Mouse (Mus musculus) forebrain, embryonic 10.5 days (tissue): Measurements from ENCODE around the gene Cdk5r2. TPM values are rescaled to one million over a fixed set of nuclear protein-coding genes. Genes with fewer than 3 reads are reported as not detected.

ENCODE experiments used
- DNase-seq: peaks from one replicate; pipeline ENCODE4 v3.0.0-alpha.2; 2017; ENCODE audit warnings: low spot score; ENCODE audit errors: extremely low spot score
- H3K27ac ChIP-seq: fragments of 300-500 bp; sonication (generic); 2 replicates; pipeline ENCODE4 v1.5.1; 2016; ENCODE audit warnings: mild to moderate bottlenecking
- H3K27me3 ChIP-seq: fragments of 300-500 bp; sonication (generic); 2 replicates; pipeline ENCODE4 v1.6.1; 2016; ENCODE audit warnings: mild to moderate bottlenecking; ENCODE audit not compliant: poor library complexity, severe bottlenecking
- H3K36me3 ChIP-seq: fragments of 300-500 bp; sonication (generic); replicated peaks from 2 replicates; pipeline ENCODE4 v1.6.1; 2016; ENCODE audit warnings: mild to moderate bottlenecking, moderate library complexity
- H3K4me1 ChIP-seq: fragments of 300-500 bp; sonication (generic); 2 replicates; pipeline ENCODE4 v1.6.1; 2016
- H3K4me3 ChIP-seq: fragments of 300-500 bp; sonication (generic); 2 replicates; pipeline ENCODE4 v1.5.1; 2016; ENCODE audit warnings: mild to moderate bottlenecking, moderate library complexity
- H3K9me3 ChIP-seq: fragments of 300-500 bp; sonication (generic); 2 replicates; pipeline ENCODE4 v1.6.1; 2016; ENCODE audit warnings: mild to moderate bottlenecking, moderate library complexity
- WGBS: fragments of 180-500 bp; shearing (Covaris S2); methylation state at CpG from one replicate; pipeline ENCODE4 v1.1.7; 2016; 5-methylcytosine and 5-hydroxymethylcytosine counted together
- polyA plus RNA-seq: library from polyadenylated mRNA; unstranded; fragments of >200 nt; fragmentation: Nextera tagmentation; extraction: Ambion mirVana; gene quantifications from 2 replicates; pipeline ENCODE4 v1.2.1, GENCODE M21; 2016

Gene Cdk5r2
- polyA plus RNA-seq, 1 experiment from 2014 or later: 0.22 TPM

DNA sequence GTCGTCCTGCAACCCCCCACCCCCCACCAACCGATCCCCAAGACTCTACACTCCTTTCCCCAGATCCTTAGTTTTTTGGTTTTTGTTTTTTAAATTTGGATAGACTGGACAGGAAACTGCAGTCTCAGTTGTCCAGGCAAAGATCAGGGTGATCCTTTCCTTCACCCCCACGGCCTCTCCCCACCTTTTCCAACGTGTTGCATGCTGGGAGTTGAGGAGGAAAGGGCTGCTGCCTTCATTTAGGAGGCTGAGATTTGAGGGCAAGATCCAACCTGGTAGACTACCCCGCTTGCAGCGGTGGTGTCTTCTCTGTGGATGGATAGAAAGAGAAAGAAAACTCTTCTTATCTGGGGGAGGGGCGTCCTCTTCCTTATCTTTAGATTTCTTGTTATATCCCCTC lies 2.1 kb downstream of the Cdk5r2 start:
- Histone ChIP-seq H3K4me3 (peak overlapping the region; percentile 76), H3K27me3 (peaks cover 94% of the 10 kb centered on the region), H3K4me1 (peaks cover 65% of the 10 kb centered on the region), H3K9me3 (no peaks in the 10 kb centered on the region), H3K36me3 (no peaks in the 10 kb centered on the region), H3K27ac (no peak overlapping the region)
- WGBS: 0% methylated on average over 7 of the region's 7 CpGs
- DNase-seq: no peak

DNA sequence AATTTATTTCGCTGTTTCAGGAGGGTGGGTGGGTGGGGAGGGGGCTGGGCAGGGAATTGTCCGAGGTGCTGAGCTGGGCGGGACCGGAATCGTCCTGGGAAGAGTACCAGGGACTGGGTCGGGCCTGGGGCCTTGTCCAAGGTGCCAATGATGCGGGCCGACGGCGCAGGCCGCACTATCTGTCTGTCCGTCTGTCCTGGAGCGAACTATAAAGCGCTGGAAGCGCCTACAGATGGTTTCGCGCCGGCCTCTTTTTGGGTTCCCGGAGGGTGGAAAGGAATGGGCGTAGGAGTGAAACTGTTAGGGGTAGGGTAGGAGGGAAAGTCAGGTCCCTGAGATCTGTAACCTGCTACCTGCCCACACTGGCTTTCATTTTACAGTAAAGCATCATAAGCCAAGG lies 2.5 kb downstream of the Cdk5r2 start:
- H3K4me3 ChIP-seq: peak overlapping the region; percentile 76; the same call in 1 of the 2 replicates
- 3% methylated on average over 20 of the region's 20 CpGs for WGBS
- H3K27ac ChIP-seq: no peak overlapping the region
- H3K27me3 ChIP-seq: peaks cover 90% of the 10 kb centered on the region
- no peaks in the 10 kb centered on the region for H3K9me3 ChIP-seq
- no peaks in the 10 kb centered on the region for H3K36me3 ChIP-seq
- DNase-seq: no peak
- H3K4me1 ChIP-seq: peaks cover 63% of the 10 kb centered on the region

DNA sequence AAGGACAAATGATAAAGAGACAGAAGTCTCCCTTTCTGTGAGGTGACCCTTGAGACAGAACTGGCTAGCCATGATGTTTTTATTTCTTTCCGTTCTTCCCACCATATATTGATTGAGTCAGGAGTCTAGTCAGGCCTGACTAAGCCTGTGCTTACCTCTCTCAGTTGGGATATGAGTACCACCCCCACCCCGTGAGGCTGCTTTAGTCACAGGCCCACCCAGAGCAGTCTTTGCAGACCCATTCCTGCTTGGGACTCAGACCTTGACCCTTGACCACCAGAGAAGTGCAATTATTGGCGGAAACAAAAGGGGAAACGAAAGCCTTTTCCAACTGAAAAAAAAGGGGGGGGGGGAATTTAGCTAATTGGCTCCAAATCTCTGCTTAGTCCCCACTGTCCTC lies 2.9 kb downstream of the Cdk5r2 start:
- peaks cover 85% of the 10 kb centered on the region for H3K27me3 ChIP-seq
- DNase-seq: no peak
- 6% methylated on average over 4 of the region's 4 CpGs for WGBS
- H3K9me3 ChIP-seq: no peaks in the 10 kb centered on the region
- H3K4me3 ChIP-seq: peak overlapping the region; percentile 76
- peaks cover 63% of the 10 kb centered on the region for H3K4me1 ChIP-seq
- H3K27ac ChIP-seq: no peak overlapping the region
- H3K36me3 ChIP-seq: no peaks in the 10 kb centered on the region

DNA sequence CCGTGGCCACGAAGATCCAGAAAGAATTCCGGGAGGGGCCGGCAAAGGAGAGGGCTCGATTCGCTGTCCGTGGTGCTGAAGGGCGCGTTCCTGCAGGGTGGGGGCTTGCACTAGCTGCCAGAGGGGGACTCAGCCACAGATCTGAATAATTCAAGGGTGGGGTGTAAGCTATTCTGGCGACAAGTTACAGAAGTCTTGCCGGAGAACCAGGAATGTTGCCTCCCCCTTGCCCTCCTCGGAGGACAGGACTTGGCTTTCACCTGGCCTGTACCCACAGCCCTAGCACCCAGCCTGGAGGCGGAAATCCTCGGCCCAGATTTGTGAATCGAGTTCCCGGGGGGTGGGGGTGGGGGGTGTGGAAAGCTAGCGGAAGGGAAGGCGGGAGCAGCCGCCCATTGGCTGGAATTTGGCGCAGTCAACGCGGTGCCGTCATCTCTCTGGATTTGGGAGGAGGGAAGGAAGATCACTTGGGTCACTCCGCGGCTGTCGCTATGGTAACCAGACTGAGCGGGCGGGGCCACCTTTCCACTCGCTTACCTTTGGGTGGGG lies 3.5 kb downstream of the Cdk5r2 start:
- peak overlapping the region; percentile 76 for H3K4me3 ChIP-seq
- H3K27me3 ChIP-seq: peaks cover 79% of the 10 kb centered on the region
- H3K9me3 ChIP-seq: no peaks in the 10 kb centered on the region
- under 1% methylated on average over 29 of the region's 29 CpGs for WGBS
- peak overlapping the region; percentile 3; the same call in 1 of the 2 replicates for H3K27ac ChIP-seq
- H3K4me1 ChIP-seq: peaks cover 63% of the 10 kb centered on the region
- no peaks in the 10 kb centered on the region for H3K36me3 ChIP-seq
- DNase-seq: peak; percentile 84

DNA sequence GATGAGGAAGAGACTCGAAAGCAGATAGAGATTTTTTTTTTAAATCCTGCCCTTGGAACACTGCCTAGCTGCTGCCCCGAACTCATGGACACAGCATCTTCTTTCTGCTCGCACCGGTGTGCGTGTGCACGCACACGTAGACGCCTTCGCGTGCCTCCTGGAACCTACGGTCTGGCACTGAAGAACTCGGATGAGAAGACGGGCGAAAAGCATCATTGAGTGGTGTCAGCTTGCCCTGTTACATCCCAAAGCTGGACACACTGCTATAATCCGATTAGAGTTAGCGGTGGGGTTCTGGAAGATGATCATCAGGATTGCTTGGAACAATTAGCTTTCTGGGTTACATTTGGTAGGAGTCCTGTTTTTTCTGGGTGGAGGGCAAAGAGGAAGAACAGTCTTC lies 4.1 kb downstream of the Cdk5r2 start:
- Histone ChIP-seq H3K27ac (no peak overlapping the region), H3K4me3 (peak overlapping the region; percentile 76), H3K4me1 (peaks cover 61% of the 10 kb centered on the region), H3K36me3 (no peaks in the 10 kb centered on the region), H3K27me3 (peaks cover 74% of the 10 kb centered on the region), H3K9me3 (no peaks in the 10 kb centered on the region)
- 4% methylated on average over 16 of the region's 16 CpGs for WGBS
- DNase-seq: no peak

DNA sequence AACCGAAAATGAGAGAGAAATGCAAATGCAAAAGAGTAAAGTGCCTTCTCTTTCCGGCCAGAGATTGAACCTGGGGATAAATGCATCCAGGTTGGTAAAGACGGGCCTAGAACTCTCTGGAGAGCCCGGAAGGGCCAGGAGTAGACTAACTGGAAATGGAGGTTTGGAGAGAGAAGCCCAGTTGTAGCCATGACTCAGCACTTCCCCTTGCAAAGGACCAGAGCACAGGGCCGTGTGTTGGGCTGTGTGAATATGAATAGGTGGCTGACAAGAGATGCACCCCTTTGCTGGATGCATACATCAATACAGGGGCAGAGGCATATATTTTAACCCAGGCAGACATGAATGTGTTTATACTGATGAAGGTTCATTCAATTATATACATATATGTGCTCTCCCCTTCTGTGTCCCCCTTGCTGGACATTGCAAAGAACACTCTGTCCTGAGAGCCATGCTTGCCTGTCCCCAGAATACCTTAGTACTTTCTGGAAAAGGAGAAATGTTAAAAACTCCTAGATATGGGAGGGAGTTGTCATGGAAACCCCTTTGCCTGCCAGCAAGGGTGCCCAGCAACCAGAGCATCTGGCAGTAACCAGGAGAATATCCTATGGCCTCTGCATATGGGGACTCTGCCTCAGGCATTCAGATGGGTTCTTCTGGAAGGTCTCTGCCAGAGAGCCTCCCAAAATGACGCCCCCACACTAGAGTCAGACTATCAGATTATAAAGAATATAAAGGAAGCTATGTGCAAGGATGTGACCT lies 4.7 kb downstream of the Cdk5r2 start:
- Histone ChIP-seq H3K4me3 (peak overlapping the region; percentile 76; the same call in 1 of the 2 replicates), H3K27ac (no peak overlapping the region), H3K4me1 (peaks cover 55% of the 10 kb centered on the region), H3K9me3 (no peaks in the 10 kb centered on the region), H3K36me3 (no peaks in the 10 kb centered on the region), H3K27me3 (peaks cover 68% of the 10 kb centered on the region)
- WGBS: 50% methylated on average over 6 of the region's 6 CpGs
- DNase-seq: no peak

DNA sequence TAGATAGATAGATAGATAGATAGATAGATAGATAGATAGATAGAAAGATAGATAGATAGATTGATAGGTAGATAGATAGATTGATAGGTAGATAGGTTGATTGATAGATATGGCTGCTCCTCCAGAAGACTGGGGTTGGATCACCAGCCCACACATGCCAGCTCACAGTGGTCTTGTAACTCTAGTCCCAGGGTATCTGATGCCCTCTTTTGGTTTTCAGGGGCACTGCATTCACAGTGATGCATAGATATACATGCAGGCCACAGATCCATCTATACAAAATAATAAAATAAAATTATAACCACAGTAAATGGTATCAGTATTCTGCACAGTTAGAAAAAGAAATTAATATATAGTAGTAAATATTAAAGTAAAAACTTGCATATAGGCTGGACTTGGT lies 7.0 kb downstream of the Cdk5r2 start:
- no peaks in the 10 kb centered on the region for H3K9me3 ChIP-seq
- no peak overlapping the region for H3K4me3 ChIP-seq
- peaks cover 44% of the 10 kb centered on the region for H3K27me3 ChIP-seq
- H3K4me1 ChIP-seq: peaks cover 31% of the 10 kb centered on the region
- H3K27ac ChIP-seq: no peak overlapping the region
- no peak for DNase-seq
- H3K36me3 ChIP-seq: no peaks in the 10 kb centered on the region

DNA sequence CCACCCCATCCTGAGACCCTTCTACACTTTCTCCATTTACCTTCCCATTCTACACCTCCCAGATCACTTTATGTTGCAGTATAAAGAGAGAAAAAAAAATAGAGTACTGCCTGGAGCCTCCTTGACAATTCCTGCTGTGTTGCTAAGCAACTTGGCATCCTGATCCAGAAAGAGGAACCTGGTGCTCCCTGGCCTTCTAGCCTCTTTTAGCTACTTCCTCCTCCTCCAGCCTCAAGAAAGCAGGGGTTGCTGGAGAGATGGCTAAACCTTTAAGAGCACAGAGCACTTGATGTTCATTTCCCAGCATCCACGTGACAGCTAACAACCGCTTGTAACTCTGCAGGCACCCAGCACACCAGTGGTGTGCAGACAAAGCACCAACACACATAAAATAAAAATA lies 17.5 kb downstream of the Cdk5r2 start:
- H3K9me3 ChIP-seq: no peaks in the 10 kb centered on the region
- no peak for DNase-seq
- no peaks in the 10 kb centered on the region for H3K4me1 ChIP-seq
- H3K36me3 ChIP-seq: no peaks in the 10 kb centered on the region
- H3K27me3 ChIP-seq: peaks cover 19% of the 10 kb centered on the region
- no peak overlapping the region for H3K4me3 ChIP-seq
- H3K27ac ChIP-seq: no peak overlapping the region
- WGBS: 74% methylated on average over 2 of the region's 2 CpGs

DNA sequence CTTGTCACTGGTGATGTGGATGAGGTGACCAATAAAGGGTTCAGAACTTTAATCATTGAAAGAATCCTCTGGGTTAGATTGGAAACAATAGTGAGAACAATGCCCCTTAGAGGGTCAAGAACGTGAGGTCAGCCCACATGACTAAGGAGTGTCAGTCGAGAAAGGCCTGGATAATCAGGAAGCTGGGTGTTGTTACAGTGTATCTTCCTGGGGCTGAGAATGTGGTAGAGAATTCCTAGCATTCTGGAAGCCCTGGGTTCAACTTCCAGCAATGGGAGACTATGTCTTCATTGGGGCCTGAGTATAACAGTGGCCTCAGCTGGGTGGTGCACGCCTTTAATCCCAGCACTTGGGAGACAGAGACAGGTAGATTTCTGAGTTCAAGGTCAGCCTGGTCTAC lies 22.5 kb downstream of the Cdk5r2 start:
- H3K4me3 ChIP-seq: no peak overlapping the region
- H3K27me3 ChIP-seq: peaks cover 63% of the 10 kb centered on the region
- H3K4me1 ChIP-seq: peaks cover 11% of the 10 kb centered on the region
- no peak for DNase-seq
- WGBS: 62% methylated on average over 3 of the region's 3 CpGs
- no peaks in the 10 kb centered on the region for H3K9me3 ChIP-seq
- H3K27ac ChIP-seq: no peak overlapping the region
- H3K36me3 ChIP-seq: no peaks in the 10 kb centered on the region

DNA sequence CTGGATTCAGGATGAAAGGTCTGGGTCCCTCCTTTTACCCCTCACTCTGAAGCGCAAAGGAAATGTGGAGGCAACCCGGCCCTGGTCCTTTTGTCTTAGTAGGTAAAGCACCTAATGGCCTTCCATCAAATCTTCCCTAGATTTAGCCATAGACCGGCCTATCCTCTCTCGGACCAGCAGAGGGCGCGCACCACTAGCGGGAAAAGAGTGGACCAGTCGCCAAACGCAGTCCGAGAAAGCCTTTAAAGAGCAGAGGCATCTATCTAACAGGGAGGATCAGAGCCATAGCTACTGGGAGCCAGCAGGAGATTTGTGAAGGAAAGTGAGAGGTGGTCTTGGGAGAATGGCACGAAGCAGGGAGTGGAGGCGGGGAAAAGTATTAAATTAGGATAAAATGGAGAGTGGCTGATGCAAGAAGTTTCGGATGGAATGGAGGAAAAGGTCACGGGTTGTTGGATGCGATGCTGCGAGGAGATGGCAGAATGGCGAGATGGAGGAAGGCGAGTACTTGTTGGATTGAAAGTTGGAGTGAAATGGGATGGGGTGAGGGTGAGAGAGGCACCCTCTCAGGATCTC lies 26.1 kb downstream of the Cdk5r2 start:
- no peak overlapping the region for H3K4me3 ChIP-seq

DNA sequence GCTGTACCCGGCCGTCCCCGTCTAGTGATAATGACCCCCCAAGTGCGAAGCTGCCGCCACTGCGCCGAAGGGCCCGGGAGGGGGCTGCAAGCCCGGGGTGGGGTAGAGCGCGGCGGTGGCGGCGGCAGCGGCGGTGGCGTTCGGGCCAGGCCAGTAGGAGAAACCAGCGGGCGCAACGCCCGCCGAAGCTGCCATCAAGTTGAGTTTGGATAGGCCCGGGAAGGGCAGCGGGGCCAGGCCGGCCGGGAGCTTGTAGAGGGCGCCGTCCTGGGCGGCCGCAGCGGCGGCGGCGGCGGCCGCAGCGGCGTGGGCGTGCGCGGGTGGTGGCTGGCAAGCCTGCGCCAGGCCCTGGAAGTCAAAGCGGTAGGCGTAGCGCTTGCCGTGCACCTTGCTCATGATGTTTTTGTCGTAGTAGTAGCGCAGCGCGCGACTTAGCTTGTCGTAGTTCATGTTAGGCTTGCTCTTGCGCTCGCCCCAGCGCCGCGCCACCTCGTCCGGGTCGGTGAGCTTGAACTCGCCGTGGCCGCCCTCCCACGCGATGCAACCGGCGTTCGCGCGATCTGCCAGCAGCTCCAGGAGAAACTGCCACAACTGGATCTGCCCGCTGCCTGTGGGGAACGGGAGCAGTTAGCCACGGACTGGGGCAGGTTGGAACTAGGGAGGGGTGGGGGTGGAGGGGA lies 27.5 kb downstream of the Cdk5r2 start:
- H3K4me1 ChIP-seq: peaks cover 37% of the 10 kb centered on the region
- under 1% methylated on average over 74 of the region's 74 CpGs for WGBS
- peaks cover 100% of the 10 kb centered on the region for H3K27me3 ChIP-seq
- H3K27ac ChIP-seq: no peak overlapping the region
- no peaks in the 10 kb centered on the region for H3K36me3 ChIP-seq
- DNase-seq: no peak
- no peaks in the 10 kb centered on the region for H3K9me3 ChIP-seq
- peak overlapping the region; percentile 45 for H3K4me3 ChIP-seq

More for the DNA sequence above, 26.1 kb downstream of the Cdk5r2 start:
- Histone ChIP-seq H3K36me3 (no peaks in the 10 kb centered on the region), H3K27me3 (peaks cover 96% of the 10 kb centered on the region), H3K9me3 (no peaks in the 10 kb centered on the region), H3K27ac (no peak overlapping the region), H3K4me1 (peaks cover 36% of the 10 kb centered on the region)
- peak; percentile 79 for DNase-seq
- 1% methylated on average over 18 of the region's 18 CpGs for WGBS

DNA sequence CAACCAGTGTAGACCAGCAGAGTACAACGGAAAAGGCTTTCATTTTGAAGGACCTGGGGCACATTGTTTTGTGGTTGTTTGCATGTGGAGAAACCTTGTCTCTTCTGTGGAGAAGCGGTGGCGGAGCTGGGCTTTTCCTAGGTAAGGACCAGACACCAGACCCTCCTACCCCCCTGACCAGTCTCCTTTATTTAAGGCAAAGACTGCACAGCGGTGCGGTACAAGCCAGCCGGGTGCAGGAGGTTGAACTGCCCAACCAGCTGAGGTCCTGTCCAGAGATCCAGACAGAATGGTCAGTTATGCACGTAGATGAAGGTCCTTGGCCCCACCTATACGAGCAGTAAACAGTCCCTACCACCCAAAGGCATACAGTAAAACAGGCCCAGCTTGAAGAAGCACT lies 28.1 kb downstream of the Cdk5r2 start:
- H3K4me1 ChIP-seq: peaks cover 37% of the 10 kb centered on the region
- WGBS: under 1% methylated on average over 8 of the region's 8 CpGs
- no peak overlapping the region for H3K27ac ChIP-seq
- no peak for DNase-seq
- H3K4me3 ChIP-seq: peak overlapping the region; percentile 45
- H3K36me3 ChIP-seq: no peaks in the 10 kb centered on the region
- no peaks in the 10 kb centered on the region for H3K9me3 ChIP-seq
- peaks cover 100% of the 10 kb centered on the region for H3K27me3 ChIP-seq

DNA sequence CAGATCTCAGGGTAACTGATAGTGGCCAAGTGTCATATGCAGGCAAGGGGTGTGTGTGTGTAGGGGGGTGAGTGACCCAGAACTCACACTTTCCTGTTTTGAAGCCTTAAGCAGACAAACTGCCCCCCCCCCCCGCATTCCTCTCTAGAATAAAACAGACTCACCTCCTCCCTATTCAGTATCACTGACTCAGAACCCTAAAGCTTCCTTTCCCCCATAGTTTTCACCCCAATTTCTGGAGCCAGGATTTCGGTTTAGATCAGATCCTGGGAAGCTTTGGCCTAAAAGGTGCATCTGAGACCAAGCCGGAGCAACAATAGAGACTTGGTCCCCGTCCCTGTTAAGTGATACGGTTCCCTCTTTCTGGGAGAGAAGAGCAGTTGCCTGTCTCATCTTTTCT lies 28.7 kb downstream of the Cdk5r2 start:
- H3K27ac ChIP-seq: no peak overlapping the region
- H3K36me3 ChIP-seq: no peaks in the 10 kb centered on the region
- H3K9me3 ChIP-seq: no peaks in the 10 kb centered on the region
- H3K4me1 ChIP-seq: peaks cover 37% of the 10 kb centered on the region
- H3K27me3 ChIP-seq: peaks cover 100% of the 10 kb centered on the region
- no peak for DNase-seq
- no peak overlapping the region for H3K4me3 ChIP-seq
- 3% methylated on average over 5 of the region's 5 CpGs for WGBS
